Mouse (Mus musculus) CH12.LX (cell line): ENCODE results near the gene Nf1. TPM values are rescaled to one million over a fixed set of nuclear protein-coding genes. Genes with fewer than 3 reads are reported as not detected.

Experiments used
- DNase-seq: peaks from one replicate; pipeline ENCODE4 v3.0.0-alpha.2; 2013; ENCODE audit errors: extremely low read depth
- H3K27ac ChIP-seq: 2 replicates; pipeline ENCODE4 v1.5.1; 2012; ENCODE audit warnings: low read depth, mild to moderate bottlenecking, control low read depth, moderate library complexity; ENCODE audit not compliant: insufficient read depth
- H3K27me3 ChIP-seq: replicated peaks from 2 replicates; pipeline ENCODE3; 2012; ENCODE audit warnings: inconsistent platforms
- H3K36me3 ChIP-seq, 2 experiments: replicated peaks in 1 of 2; 2 replicates each; pipeline versions ENCODE3 to v1.6.1; 2012; ENCODE audit warnings: inconsistent platforms in 1 of 2, low read length in 1 of 2, mild to moderate bottlenecking in 1 of 2, mixed read lengths in 1 of 2, moderate library complexity in 1 of 2; ENCODE audit not compliant: control insufficient read depth in 1 of 2, insufficient read depth in 1 of 2
- H3K4me1 ChIP-seq, 2 experiments: 2 replicates each; pipeline ENCODE4 v1.6.1; 2012; ENCODE audit warnings: inconsistent platforms in 1 of 2, moderate library complexity in 1 of 2; ENCODE audit not compliant: insufficient read depth in 2 of 2, control insufficient read depth in 1 of 2
- H3K4me2 ChIP-seq: 2 replicates; pipeline ENCODE4 v1.6.1; 2012; ENCODE audit warnings: low read depth, mild to moderate bottlenecking, control low read depth; ENCODE audit not compliant: poor library complexity, insufficient read depth, severe bottlenecking
- H3K4me3 ChIP-seq, 3 experiments: fragments of 150-350 bp in 1 of 3; sonication (generic) in 1 of 3; replicated peaks in 1 of 3; 2 replicates each; pipeline versions ENCODE3 to v1.5.1; 2011 to 2012; ENCODE audit warnings: low read depth in 2 of 3, low read length in 2 of 3, mild to moderate bottlenecking in 2 of 3, moderate library complexity in 2 of 3, control low read depth in 1 of 3, improper control_type of control experiment in 1 of 3, inconsistent platforms in 1 of 3, mixed read lengths in 1 of 3; ENCODE audit not compliant: poor library complexity in 1 of 3
- H3K79me2 ChIP-seq: replicated peaks from 2 replicates; pipeline ENCODE4 v1.6.1; 2012; ENCODE audit warnings: mild to moderate bottlenecking, moderate library complexity; ENCODE audit not compliant: control insufficient read depth, poor library complexity, insufficient read depth, severe bottlenecking; ENCODE audit errors: extremely low read depth
- H3K9ac ChIP-seq: 2 replicates; pipeline ENCODE4 v1.6.1; 2012; ENCODE audit warnings: low read depth, mild to moderate bottlenecking, control low read depth, moderate library complexity; ENCODE audit not compliant: insufficient read depth
- H3K9me3 ChIP-seq: replicated peaks from 2 replicates; pipeline ENCODE3; 2012; ENCODE audit warnings: low read length, inconsistent platforms, mixed read lengths
- CTCF ChIP-seq, 2 experiments: IDR thresholded peaks in 1 of 2; conservative IDR thresholded peaks in 1 of 2; 2 replicates each; pipeline ENCODE4 v1.5.1; 2011 to 2012; ENCODE audit warnings: low read depth in 2 of 2, low read length in 2 of 2, improper control_type of control experiment in 1 of 2, inconsistent platforms in 1 of 2, mild to moderate bottlenecking in 1 of 2, moderate library complexity in 1 of 2
- E2F4 ChIP-seq: IDR thresholded peaks from 2 replicates; pipeline ENCODE4 v1.6.1; 2011; ENCODE audit warnings: low read depth, low read length, improper control_type of control experiment; ENCODE audit not compliant: insufficient replicate concordance
- ELF1 ChIP-seq: IDR thresholded peaks from 2 replicates; pipeline ENCODE4 v1.6.1; 2014; ENCODE audit warnings: low read depth, mild to moderate bottlenecking, inconsistent platforms, low read length, improper control_type of control experiment
- EP300 ChIP-seq: IDR thresholded peaks from 2 replicates; pipeline ENCODE4 v1.6.1; 2011; ENCODE audit warnings: low read length, improper control_type of control experiment
- GABPA ChIP-seq: IDR thresholded peaks from 2 replicates; pipeline ENCODE4 v1.6.1; 2012; ENCODE audit warnings: low read depth, low read length, improper control_type of control experiment, inconsistent platforms; ENCODE audit not compliant: insufficient replicate concordance
- JUND ChIP-seq: conservative IDR thresholded peaks from 2 replicates; pipeline ENCODE4 v1.6.1; 2011; ENCODE audit warnings: low read depth, low read length, improper control_type of control experiment
- MAX ChIP-seq: IDR thresholded peaks from 2 replicates; pipeline ENCODE4 v1.6.1; 2011; ENCODE audit warnings: low read length, improper control_type of control experiment
- MEF2A ChIP-seq: IDR thresholded peaks from 2 replicates; pipeline ENCODE4 v1.6.1; 2014; ENCODE audit warnings: low read depth, mild to moderate bottlenecking, inconsistent platforms, low read length, improper control_type of control experiment, borderline replicate concordance
- MYC ChIP-seq: IDR thresholded peaks from 2 replicates; pipeline ENCODE4 v1.6.1; 2011; ENCODE audit warnings: low read depth, mild to moderate bottlenecking, improper control_type of control experiment, low read length
- NELFE ChIP-seq: IDR thresholded peaks from 2 replicates; pipeline ENCODE4 v1.6.1; 2011; ENCODE audit warnings: low read depth, low read length, improper control_type of control experiment
- NRF1 ChIP-seq: IDR thresholded peaks from 2 replicates; pipeline ENCODE4 v1.6.1; 2014; ENCODE audit warnings: low read depth, mild to moderate bottlenecking, inconsistent platforms, low read length, improper control_type of control experiment, moderate library complexity
- POLR2A ChIP-seq: IDR thresholded peaks from 2 replicates; pipeline ENCODE4 v1.6.1; 2011; ENCODE audit warnings: low read depth, mild to moderate bottlenecking, improper control_type of control experiment, low read length
- SIN3A ChIP-seq: IDR thresholded peaks from 2 replicates; pipeline ENCODE4 v1.6.1; 2012; ENCODE audit warnings: low read length, improper control_type of control experiment, inconsistent platforms
- UBTF ChIP-seq: IDR thresholded peaks from 2 replicates; pipeline ENCODE4 v1.6.1; 2012; ENCODE audit warnings: low read depth, mild to moderate bottlenecking, inconsistent platforms, low read length, improper control_type of control experiment, moderate library complexity
- USF1 ChIP-seq: IDR thresholded peaks from 2 replicates; pipeline ENCODE4 v1.6.1; 2014; ENCODE audit warnings: low read depth, mild to moderate bottlenecking, inconsistent platforms, low read length, improper control_type of control experiment
- ZKSCAN1 ChIP-seq: IDR thresholded peaks from 2 replicates; pipeline ENCODE4 v1.6.1; 2012; ENCODE audit warnings: low read depth, inconsistent platforms, low read length, improper control_type of control experiment, borderline replicate concordance
- ZNF384 ChIP-seq: IDR thresholded peaks from 2 replicates; pipeline ENCODE4 v1.6.1; 2012; ENCODE audit warnings: low read depth, low read length, improper control_type of control experiment, inconsistent platforms
- dilution Hi-C: fragments of 300-500 bp; cut with MboI; formaldehyde crosslinking; loops from 2 replicates; pipeline ENCODE4 v1.14.3; 2020; ENCODE audit warnings: low sequenced_read_pairs; ENCODE audit not compliant: extremely low pct_unique_long_range_greater_than_20kb, extremely low pct_ligation_motif_present
- in situ Hi-C: fragments of 300-500 bp; cut with MboI; formaldehyde crosslinking; loops from 3 replicates; pipeline ENCODE4 v1.14.3; 2019; ENCODE audit warnings: low sequenced_read_pairs, low pct_ligation_motif_present, low pct_unique_long_range_greater_than_20kb, mixed read lengths
- polyA plus RNA-seq: library from polyadenylated mRNA; unstranded; fragments of >175 nt; gene quantifications from 2 replicates; pipeline ENCODE4 v1.2.1, GENCODE M21; 2012; ENCODE audit warnings: low read depth; ENCODE audit not compliant: insufficient read length
- total RNA-seq, 2 experiments: library from RNA; depleted of rRNA; stranded (reverse); fragments of 300-350 nt in 1 of 2; fragments of >200 nt in 1 of 2; gene quantifications; 2 replicates each; pipeline ENCODE4 v1.2.3; 2012 to 2014

Nf1 gene
- total and polyA plus RNA-seq, 3 experiments = 7.3 to 19.5 (median 12.4) TPM

GRCm38 (mm10) chr11:79323985-79324685 lies 15.4 kb upstream of the Nf1 start:
- Histone ChIP-seq H3K9me3 (no peaks in the 10 kb centered on the region), H3K4me1 (no peaks in the 10 kb centered on the region), H3K27me3 (peaks cover 1% of the 10 kb centered on the region), H3K4me2 (no peak overlapping the region), H3K27ac (no peak overlapping the region), H3K4me3 (no peak overlapping the region), H3K36me3 (no peaks in the 10 kb centered on the region), H3K9ac (no peak overlapping the region), H3K79me2 (no peaks in the 10 kb centered on the region)
- DNase-seq = no peak
- in situ Hi-C loops (no loop called here), dilution Hi-C loops (no loop called here)
- no peak for TF ChIP-seq NELFE
- TF ChIP-seq ELF1 = no peak
- TF ChIP-seq UBTF = no peak
- TF ChIP-seq USF1 = no peak
- TF ChIP-seq MYC = no peak
- no peak for TF ChIP-seq EP300
- TF ChIP-seq CTCF (conservative IDR thresholded peaks at IDR 0.05 in 1 of 2, IDR thresholded peaks at IDR 0.05 in 1 of 2; ENCODE audit: low read depth in 2 of 2, low read length in 2 of 2) = no peak
- TF ChIP-seq POLR2A = no peak

DNA sequence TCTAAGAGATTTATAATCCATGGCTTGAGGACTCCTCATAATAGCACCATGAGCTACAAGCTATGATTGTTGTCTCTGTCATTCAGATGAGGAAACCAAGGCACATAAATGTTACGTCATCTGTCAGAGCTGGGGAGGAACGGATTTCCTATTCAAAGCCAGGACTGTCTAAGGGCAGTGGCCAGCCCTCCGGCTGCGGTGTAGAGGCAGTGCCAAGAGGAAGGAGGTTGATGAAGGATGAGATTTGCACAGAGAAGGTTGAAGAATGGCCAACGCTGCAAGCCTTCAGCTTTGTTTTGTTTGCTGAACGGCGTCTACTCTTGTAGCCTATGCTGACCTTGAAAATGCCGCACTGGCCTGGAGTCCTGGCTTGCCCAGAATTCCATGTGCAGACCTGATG lies 13.8 kb upstream of the Nf1 start:
- Histone ChIP-seq H3K9me3 (no peaks in the 10 kb centered on the region), H3K9ac (no peak overlapping the region), H3K27ac (no peak overlapping the region), H3K36me3 (no peaks in the 10 kb centered on the region), H3K4me2 (no peak overlapping the region), H3K27me3 (no peaks in the 10 kb centered on the region), H3K79me2 (no peaks in the 10 kb centered on the region), H3K4me1 (no peaks in the 10 kb centered on the region), H3K4me3 (no peak overlapping the region)
- no peak for TF ChIP-seq SIN3A
- no peak for TF ChIP-seq JUND
- no peak for TF ChIP-seq NRF1
- TF ChIP-seq POLR2A = no peak
- no peak for TF ChIP-seq NELFE
- no peak for TF ChIP-seq MEF2A
- no peak for TF ChIP-seq ZKSCAN1
- TF ChIP-seq E2F4 = no peak
- no peak for TF ChIP-seq GABPA
- no peak for TF ChIP-seq MAX
- no peak for TF ChIP-seq MYC
- TF ChIP-seq ZNF384 = no peak
- no peak for DNase-seq
- dilution Hi-C loops = no loop called here
- in situ Hi-C loops = no loop called here
